Mouse (Mus musculus) hindbrain, embryonic 16.5 days (tissue): Measurements from ENCODE around the gene Dennd6a. TPM values are rescaled to one million over a fixed set of nuclear protein-coding genes. Genes with fewer than 3 reads are reported as not detected.

Source experiments
- ATAC-seq: fragments of 200-750 bp; cut with Nextera tagmentation; 2 replicates; pipeline ENCODE4 v1.8.0; 2017; ENCODE audit warnings: moderate TSS enrichment, moderate library complexity
- H3K27ac ChIP-seq: fragments of 300-500 bp; sonication (generic); 2 replicates; pipeline ENCODE4 v1.5.1; 2014; ENCODE audit warnings: low read depth, mild to moderate bottlenecking, control low read depth, low read length, moderate library complexity
- H3K27me3 ChIP-seq: fragments of 300-500 bp; sonication (generic); replicated peaks from 2 replicates; pipeline ENCODE4 v1.6.1; 2014; ENCODE audit warnings: low read length; ENCODE audit not compliant: control insufficient read depth, insufficient read depth
- H3K36me3 ChIP-seq: fragments of 300-500 bp; sonication (generic); 2 replicates; pipeline ENCODE4 v1.6.1; 2014; ENCODE audit warnings: mild to moderate bottlenecking, low read length, moderate library complexity, mixed read lengths; ENCODE audit not compliant: control insufficient read depth, insufficient read depth
- H3K4me1 ChIP-seq: fragments of 300-500 bp; sonication (generic); 2 replicates; pipeline ENCODE4 v1.6.1; 2014; ENCODE audit warnings: low read depth, low read length; ENCODE audit not compliant: control insufficient read depth, insufficient read depth
- H3K4me2 ChIP-seq: fragments of 300-500 bp; sonication (generic); 2 replicates; pipeline ENCODE4 v1.6.1; 2014; ENCODE audit warnings: mild to moderate bottlenecking, low read length, control low read depth, moderate library complexity
- H3K4me3 ChIP-seq: fragments of 300-500 bp; sonication (generic); 2 replicates; pipeline ENCODE4 v1.5.1; 2014; ENCODE audit warnings: mild to moderate bottlenecking, low read length, control low read depth, moderate library complexity
- H3K9ac ChIP-seq: fragments of 300-500 bp; sonication (generic); 2 replicates; pipeline ENCODE4 v1.6.1; 2014; ENCODE audit warnings: low read depth, mild to moderate bottlenecking, control low read depth, low read length, moderate library complexity
- H3K9me3 ChIP-seq: fragments of 300-500 bp; sonication (generic); 2 replicates; pipeline ENCODE4 v1.6.1; 2014; ENCODE audit warnings: mild to moderate bottlenecking, low read length, moderate library complexity; ENCODE audit not compliant: control insufficient read depth
- WGBS: fragments of 180-500 bp; shearing (Covaris S2); extraction: QIAGEN DNeasy Blood & Tissue Kit; methylation state at CpG from one replicate; pipeline ENCODE4 v1.1.7; 2014; 5-methylcytosine and 5-hydroxymethylcytosine counted together
- polyA plus RNA-seq: library from polyadenylated mRNA; unstranded; fragments of >200 nt; fragmentation: Nextera tagmentation; extraction: Ambion mirVana; gene quantifications from 2 replicates; pipeline ENCODE4 v1.2.1, GENCODE M21; 2015

The Dennd6a gene
- polyA plus RNA-seq, 1 experiment from 2014 or later: 14.9 TPM

GRCm38 (mm10) chr14:26558536-26558935, 15.1 kb upstream of the Dennd6a start:
- Histone ChIP-seq H3K27me3 (no peaks in the 10 kb centered on the region), H3K36me3 (no peaks in the 10 kb centered on the region), H3K4me3 (no peak overlapping the region), H3K27ac (no peak overlapping the region), H3K4me1 (no peaks in the 10 kb centered on the region), H3K9ac (no peak overlapping the region), H3K4me2 (no peak overlapping the region), H3K9me3 (peaks cover 4% of the 10 kb centered on the region; the same call in 1 of the 2 replicates)
- no peak for ATAC-seq
- WGBS: 92% methylated on average over 7 of the region's 7 CpGs

DNA sequence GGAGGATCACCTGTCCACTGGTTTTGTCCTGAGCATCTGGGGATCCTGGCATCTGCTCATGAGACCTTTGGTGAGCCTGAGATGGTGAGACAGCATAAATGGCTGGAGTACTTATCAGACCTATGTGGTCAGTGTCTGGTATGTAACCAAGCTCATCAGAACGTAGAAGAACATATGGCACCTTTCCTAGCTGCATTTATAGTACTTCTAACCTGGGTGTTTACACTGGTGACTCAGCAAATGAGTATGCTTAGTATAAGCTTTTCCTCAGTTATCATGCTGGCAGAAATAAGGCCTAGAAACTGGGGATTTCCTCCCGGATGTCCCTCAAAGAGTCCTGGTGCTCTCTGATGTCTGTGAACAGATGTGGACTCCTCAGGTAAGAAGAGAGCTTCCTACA, 11.4 kb upstream of the Dennd6a start:
- Histone ChIP-seq H3K27ac (no peak overlapping the region), H3K9ac (no peak overlapping the region), H3K36me3 (no peaks in the 10 kb centered on the region), H3K4me3 (no peak overlapping the region), H3K4me1 (no peaks in the 10 kb centered on the region), H3K27me3 (no peaks in the 10 kb centered on the region), H3K9me3 (peaks cover 4% of the 10 kb centered on the region; the same call in 1 of the 2 replicates), H3K4me2 (no peak overlapping the region)
- WGBS: 89% methylated on average over 2 of the region's 2 CpGs
- ATAC-seq: no peak

- Histone ChIP-seq H3K27me3 (no peaks in the 10 kb centered on the region), H3K36me3 (no peaks in the 10 kb centered on the region), H3K4me3 (no peak overlapping the region), H3K9me3 (no peaks in the 10 kb centered on the region), H3K9ac (no peak overlapping the region), H3K4me1 (no peaks in the 10 kb centered on the region), H3K27ac (no peak overlapping the region), H3K4me2 (no peak overlapping the region)
- WGBS: 88% methylated on average over 4 of the region's 4 CpGs
- no peak for ATAC-seq
Observed at GRCm38 (mm10) chr14:26569880-26570279, 3.8 kb upstream of the Dennd6a start.

- Histone ChIP-seq H3K27me3 (no peaks in the 10 kb centered on the region), H3K9ac (no peak overlapping the region), H3K27ac (no peak overlapping the region), H3K4me1 (no peaks in the 10 kb centered on the region), H3K36me3 (no peaks in the 10 kb centered on the region), H3K4me3 (no peak overlapping the region), H3K4me2 (no peak overlapping the region), H3K9me3 (no peaks in the 10 kb centered on the region)
- no peak for ATAC-seq
- WGBS: 62% methylated on average over 4 of the region's 4 CpGs
Observed at GRCm38 (mm10) chr14:26571951-26572675, 1.5 kb upstream of the Dennd6a start.

DNA sequence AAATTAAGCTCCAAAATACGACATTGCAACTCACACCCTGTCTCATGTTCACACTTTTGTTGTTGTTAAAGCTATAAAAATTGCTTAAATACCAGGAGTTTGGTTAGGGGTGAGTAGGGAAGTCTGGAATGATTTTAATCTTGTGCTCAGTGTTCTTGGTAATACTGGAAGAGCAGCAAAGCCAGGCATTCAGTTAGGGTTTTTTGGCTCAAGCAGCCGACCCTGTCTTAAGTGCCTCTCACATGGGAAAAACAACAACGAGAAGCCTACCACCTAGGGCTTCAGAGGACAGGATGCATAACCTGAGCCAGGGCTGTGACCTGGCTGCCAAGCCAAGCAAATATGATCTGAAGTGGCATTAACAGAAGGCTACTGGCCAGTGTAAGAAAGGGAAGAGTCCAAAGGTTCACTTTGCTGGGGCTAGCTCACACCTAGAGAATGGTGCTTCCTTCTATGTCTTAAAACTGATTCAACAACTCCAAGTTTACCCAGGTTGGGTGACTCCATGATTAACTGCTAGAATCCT, 2.7 kb downstream of the Dennd6a start:
- no peak overlapping the region for H3K4me3 ChIP-seq
- peaks cover 4% of the 10 kb centered on the region; the same call in 1 of the 2 replicates for H3K4me1 ChIP-seq
- no peak for ATAC-seq
- no peak overlapping the region for H3K4me2 ChIP-seq
- no peak overlapping the region for H3K9ac ChIP-seq
- H3K27ac ChIP-seq: no peak overlapping the region
- no peaks in the 10 kb centered on the region for H3K27me3 ChIP-seq
- WGBS: 80% methylated on average over 3 of the region's 3 CpGs
- H3K36me3 ChIP-seq: no peaks in the 10 kb centered on the region
- no peaks in the 10 kb centered on the region for H3K9me3 ChIP-seq

GRCm38 (mm10) chr14:26578791-26579191, 5.1 kb downstream of the Dennd6a start:
- no peaks in the 10 kb centered on the region for H3K27me3 ChIP-seq
- 73% methylated on average over 6 of the region's 6 CpGs for whole genome bisulfite sequencing
- H3K27ac ChIP-seq: no peak overlapping the region
- no peak overlapping the region for H3K9ac ChIP-seq
- no peak overlapping the region for H3K4me3 ChIP-seq
- peak; percentile 28; the same call in 1 of the 2 replicates for ATAC-seq
- H3K4me1 ChIP-seq: peaks cover 5% of the 10 kb centered on the region; the same call in 1 of the 2 replicates
- H3K36me3 ChIP-seq: no peaks in the 10 kb centered on the region
- no peaks in the 10 kb centered on the region for H3K9me3 ChIP-seq
- H3K4me2 ChIP-seq: peak overlapping the region; percentile 87; the same call in 1 of the 2 replicates

DNA sequence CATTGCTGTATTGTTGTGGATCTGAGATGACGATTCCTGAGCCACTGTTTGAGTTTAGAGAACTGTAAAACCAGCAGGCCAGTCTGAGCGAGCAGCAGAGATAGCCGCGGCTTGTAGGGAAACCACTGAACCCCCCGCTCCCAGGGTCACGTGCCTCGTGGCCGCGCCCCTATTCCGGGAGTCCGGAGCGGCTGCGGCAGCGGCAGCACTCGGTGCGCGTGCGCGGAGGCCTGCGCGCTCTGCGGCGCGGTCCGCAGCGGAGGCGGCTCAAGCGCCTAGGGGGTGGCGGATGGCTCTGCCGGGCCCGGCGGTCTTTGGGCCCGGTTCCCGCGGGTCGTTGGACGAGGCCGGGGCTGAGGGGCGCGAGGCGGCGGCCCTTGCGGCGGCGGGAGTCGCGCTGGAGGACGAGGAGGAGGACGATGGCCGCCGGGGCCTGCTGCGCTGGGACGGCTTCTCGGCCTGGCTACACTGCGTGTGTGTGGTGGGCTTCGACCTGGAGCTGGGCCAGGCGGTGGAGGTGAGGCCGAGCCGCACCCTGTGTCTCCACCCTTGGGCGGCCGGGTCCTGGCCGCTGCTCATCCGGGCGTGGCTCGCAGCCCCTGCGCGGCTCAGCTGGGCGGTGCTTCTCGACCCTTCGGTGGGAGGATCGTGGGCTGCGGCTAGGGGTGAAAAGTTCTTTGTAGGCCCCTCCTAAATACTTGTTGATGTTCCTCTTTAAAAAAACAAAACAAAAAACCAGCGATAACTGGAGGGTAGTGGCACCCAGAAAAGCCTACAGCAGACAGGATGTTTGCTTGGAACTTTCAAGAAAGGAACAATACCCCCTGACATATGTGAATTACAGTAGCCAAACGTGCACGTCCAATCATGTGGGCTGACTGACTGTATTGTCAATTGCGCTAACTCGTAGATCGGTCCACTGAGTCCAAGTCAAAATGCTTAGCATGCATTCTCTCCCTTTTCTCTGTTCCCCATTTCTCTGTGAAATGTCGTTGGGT, 6.0 kb downstream of the Dennd6a start:
- 0% methylated on average over 69 of the region's 79 CpGs for WGBS
- peaks cover 5% of the 10 kb centered on the region; the same call in 1 of the 2 replicates for H3K4me1 ChIP-seq
- ATAC-seq: peak; percentile 97
- no peaks in the 10 kb centered on the region for H3K9me3 ChIP-seq
- H3K27me3 ChIP-seq: no peaks in the 10 kb centered on the region
- peak overlapping the region; percentile 98 for H3K27ac ChIP-seq
- H3K4me3 ChIP-seq: peak overlapping the region; percentile 97
- H3K4me2 ChIP-seq: peak overlapping the region; percentile 87
- no peaks in the 10 kb centered on the region for H3K36me3 ChIP-seq
- H3K9ac ChIP-seq: peak overlapping the region; percentile 100

- no peak for ATAC-seq
- Histone ChIP-seq H3K4me2 (no peak overlapping the region), H3K36me3 (no peaks in the 10 kb centered on the region), H3K27ac (no peak overlapping the region), H3K9me3 (no peaks in the 10 kb centered on the region), H3K27me3 (no peaks in the 10 kb centered on the region), H3K4me1 (peaks cover 5% of the 10 kb centered on the region; the same call in 1 of the 2 replicates), H3K9ac (no peak overlapping the region), H3K4me3 (no peak overlapping the region)
- WGBS: 92% methylated on average over 3 of the region's 3 CpGs
Observed at GRCm38 (mm10) chr14:26583645-26584044, 10.0 kb downstream of the Dennd6a start.

GRCm38 (mm10) chr14:26587116-26587515, 13.5 kb downstream of the Dennd6a start:
- Histone ChIP-seq H3K27ac (no peak overlapping the region), H3K4me1 (no peaks in the 10 kb centered on the region), H3K36me3 (no peaks in the 10 kb centered on the region), H3K9ac (no peak overlapping the region), H3K4me3 (no peak overlapping the region), H3K27me3 (no peaks in the 10 kb centered on the region), H3K9me3 (no peaks in the 10 kb centered on the region), H3K4me2 (no peak overlapping the region)
- ATAC-seq: no peak
